In the genomic region with DNA sequence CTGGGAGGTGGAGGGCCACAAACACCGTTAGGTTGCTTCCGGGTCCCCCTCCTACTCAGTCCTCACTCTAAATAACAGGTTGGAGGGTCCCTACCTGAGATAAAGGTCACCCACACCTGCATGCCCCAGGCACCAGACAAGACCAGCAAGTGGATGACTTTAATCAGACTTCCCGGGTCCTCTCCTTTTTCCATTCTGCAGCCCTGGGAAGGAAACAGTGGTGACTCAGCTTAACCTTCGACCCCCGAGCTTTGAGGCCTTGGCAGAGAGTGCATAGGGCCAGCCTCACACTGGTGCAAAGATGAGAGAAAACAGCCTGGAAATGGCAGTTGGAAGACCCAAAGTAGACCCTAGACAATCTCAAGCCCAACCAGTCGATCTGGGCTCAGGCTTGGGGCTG, we compare ENCODE assay signal across 8 mouse cellular contexts. TPM values are rescaled to one million over a fixed set of nuclear protein-coding genes. Genes with fewer than 3 reads are reported as not detected.
A peak's percentile ranks its signal among the peaks of the same experiment; 100 is the strongest.
DNase-seq lines count a peak whose midpoint lies in the region; ATAC-seq and TF ChIP-seq lines count a peak whose summit lies in the region.

No protein-coding gene starts in this region.

- H3K4me1 ChIP-seq in testis, adult 2 months (ENCODE audit: control insufficient read depth, insufficient read depth, low read length) = peaks cover 9% of the 10 kb centered on the region
- H3K4me1 ChIP-seq in heart, postnatal 0 days (ENCODE audit: control insufficient read depth, insufficient read depth) = peaks cover 24% of the 10 kb centered on the region
- H3K4me1 ChIP-seq in limb, embryonic 12.5 days (replicated peaks) = peaks cover 11% of the 10 kb centered on the region
- H3K4me1 ChIP-seq in midbrain, embryonic 16.5 days (ENCODE audit: control insufficient read depth, insufficient read depth, low read length) = peaks cover 11% of the 10 kb centered on the region

- no peak for TF ChIP-seq POLR2A in testis, adult 2 months (IDR thresholded peaks at IDR 0.05; ENCODE audit: control insufficient read depth, low read depth, low read length)

- 0 out of 2 replicates have a peak overlapping the region, but pooled peaks have one; percentile 18 for H3K27ac ChIP-seq in testis, adult 2 months (ENCODE audit: control insufficient read depth, insufficient read depth, low read depth, low read length)
- 0 out of 2 replicates have a peak overlapping the region, but pooled peaks have one; percentile 11 for H3K27ac ChIP-seq in heart, postnatal 0 days (ENCODE audit: low read depth)
- no peak overlapping the region for H3K27ac ChIP-seq in limb, embryonic 12.5 days
- H3K27ac ChIP-seq in midbrain, embryonic 16.5 days (ENCODE audit: low read length) = peak overlapping the region; percentile 77; the same call in 1 of the 2 replicates

- ATAC-seq in heart, postnatal 0 days (ENCODE audit: insufficient read depth, low read depth) = no peak
- ATAC-seq in limb, embryonic 12.5 days (ENCODE audit: insufficient number of reproducible peaks, insufficient read depth, low FRiP score, low TSS enrichment, low read depth) = no peak
- no peak for ATAC-seq in midbrain, embryonic 16.5 days
- no peak for ATAC-seq in monocyte, adult 5-6 weeks (replicated peaks; ENCODE audit: insufficient number of reproducible peaks, low FRiP score, low TSS enrichment, poor library complexity, severe bottlenecking)

- TF ChIP-seq EP300 in heart, postnatal 0 days (IDR thresholded peaks at IDR 0.05; ENCODE audit: low read depth) = no peak

- TF ChIP-seq CTCF in testis, adult 2 months (IDR thresholded peaks at IDR 0.05; ENCODE audit: control insufficient read depth, insufficient read depth, insufficient replicate concordance, low read depth, low read length) = no peak
- no peak for TF ChIP-seq CTCF in heart, postnatal 0 days (IDR thresholded peaks at IDR 0.05; ENCODE audit: low read depth)

- peak overlapping the region; percentile 67; the same call in 1 of the 2 replicates for H3K9ac ChIP-seq in heart, postnatal 0 days (replicated peaks; ENCODE audit: low read depth, low read length)
- H3K9ac ChIP-seq in limb, embryonic 12.5 days (replicated peaks) = peak overlapping the region; percentile 23; the same call in 1 of the 2 replicates
- H3K9ac ChIP-seq in midbrain, embryonic 16.5 days (ENCODE audit: low read depth, low read length) = peak overlapping the region; percentile 69

- DNase-seq in testis, postnatal 14 days (ENCODE audit: low spot score) = no peak
- no peak for DNase-seq in heart, postnatal 0 days (ENCODE audit: low spot score)
- no peak for DNase-seq in ovary, postnatal 36 days (ENCODE audit: low spot score)
- DNase-seq in natural killer cell, adult 2 months (ENCODE audit: low spot score in 2 of 2) = no peak

- no peaks in the 10 kb centered on the region for H3K27me3 ChIP-seq in testis, adult 2 months (ENCODE audit: control insufficient read depth, insufficient read depth, low read length)
- no peaks in the 10 kb centered on the region for H3K27me3 ChIP-seq in heart, postnatal 0 days (ENCODE audit: control insufficient read depth, insufficient read depth, low read length)
- no peaks in the 10 kb centered on the region for H3K27me3 ChIP-seq in limb, embryonic 12.5 days
- no peaks in the 10 kb centered on the region for H3K27me3 ChIP-seq in midbrain, embryonic 16.5 days (ENCODE audit: control insufficient read depth, insufficient read depth, low read depth, low read length)

- peak overlapping the region; percentile 94 for H3K4me3 ChIP-seq in testis, adult 2 months (ENCODE audit: control insufficient read depth, low read depth, low read length)
- no peak overlapping the region for H3K4me3 ChIP-seq in heart, postnatal 0 days (ENCODE audit: low read depth, low read length)
- H3K4me3 ChIP-seq in limb, embryonic 12.5 days (replicated peaks) = peak overlapping the region; percentile 56
- H3K4me3 ChIP-seq in midbrain, embryonic 16.5 days (ENCODE audit: low read depth, low read length) = peak overlapping the region; percentile 51

- WGBS in heart, postnatal 0 days = 68% methylated on average over 6 of the region's 6 CpGs
- 76% methylated on average over 6 of the region's 6 CpGs for WGBS in limb, embryonic 12.5 days
- WGBS in midbrain, embryonic 16.5 days = 81% methylated on average over 6 of the region's 6 CpGs

- H3K9me3 ChIP-seq in heart, postnatal 0 days (replicated peaks; ENCODE audit: control insufficient read depth, low read length) = no peaks in the 10 kb centered on the region
- no peaks in the 10 kb centered on the region for H3K9me3 ChIP-seq in limb, embryonic 12.5 days
- H3K9me3 ChIP-seq in midbrain, embryonic 16.5 days (replicated peaks; ENCODE audit: control insufficient read depth, low read length, poor library complexity, severe bottlenecking) = no peaks in the 10 kb centered on the region

- no peaks in the 10 kb centered on the region for H3K36me3 ChIP-seq in testis, adult 2 months (ENCODE audit: control insufficient read depth, insufficient read depth, low read length)
- no peaks in the 10 kb centered on the region for H3K36me3 ChIP-seq in heart, postnatal 0 days (replicated peaks; ENCODE audit: control insufficient read depth, insufficient read depth, low read length)
- H3K36me3 ChIP-seq in limb, embryonic 12.5 days = peaks cover 20% of the 10 kb centered on the region
- H3K36me3 ChIP-seq in midbrain, embryonic 16.5 days (ENCODE audit: control insufficient read depth, insufficient read depth, low read length) = no peaks in the 10 kb centered on the region

- H3K4me2 ChIP-seq in heart, postnatal 0 days (ENCODE audit: low read depth, low read length) = peak overlapping the region; percentile 77
- peak overlapping the region; percentile 68 for H3K4me2 ChIP-seq in limb, embryonic 12.5 days
- H3K4me2 ChIP-seq in midbrain, embryonic 16.5 days (ENCODE audit: low read length) = peak overlapping the region; percentile 67

RNA-seq across cellular contexts. Expression of a gene that starts 1.1 kb away (rescaled TPM):
- polyA plus RNA-seq in testis, adult 2 months (2012; rRNA removed) = 72.0 and 74.9 TPM in 2 replicates
- 0.88 TPM in 1 of 2 replicates, not detected in the other for total RNA-seq in heart, postnatal 0 days (2014; rRNA removed; ENCODE audit: low replicate concordance)
- 0.77 and 0.97 TPM in 2 replicates for polyA plus RNA-seq in heart, postnatal 0 days (2015; fragmentation: Nextera tagmentation; extraction: Ambion mirVana)
- 5.2 and 5.7 TPM in 2 replicates for polyA plus RNA-seq in limb, embryonic 12.5 days (2016; fragmentation: Nextera tagmentation; extraction: Ambion mirVana)
- 11.6 and 12.7 TPM in 2 replicates for polyA plus RNA-seq in midbrain, embryonic 16.5 days (2015; fragmentation: Nextera tagmentation; extraction: Ambion mirVana)
- 0.21 TPM in 1 of 3 replicates, not detected in the others for total RNA-seq in monocyte, adult 5-6 weeks (2017)

RNA-seq across cellular contexts. Expression of a gene that starts 1.2 kb away (rescaled TPM):
- polyA plus RNA-seq in testis, adult 2 months (2012; rRNA removed) = 296 and 312 TPM in 2 replicates
- 52.6 and 53.9 TPM in 2 replicates for total RNA-seq in heart, postnatal 0 days (2014; rRNA removed; ENCODE audit: low replicate concordance)
- polyA plus RNA-seq in heart, postnatal 0 days (2015; fragmentation: Nextera tagmentation; extraction: Ambion mirVana) = 44.8 and 47.2 TPM in 2 replicates
- polyA plus RNA-seq in limb, embryonic 12.5 days (2016; fragmentation: Nextera tagmentation; extraction: Ambion mirVana) = 33.4 and 39.4 TPM in 2 replicates
- polyA plus RNA-seq in midbrain, embryonic 16.5 days (2015; fragmentation: Nextera tagmentation; extraction: Ambion mirVana) = 45.5 and 47.2 TPM in 2 replicates
- total RNA-seq in monocyte, adult 5-6 weeks (2017) = 1.1 to 5.0 TPM (median 4.0 TPM) in 3 replicates

RNA-seq across cellular contexts. Expression of a gene that starts 8.2 kb away (rescaled TPM):
- polyA plus RNA-seq in testis, adult 2 months (2012; rRNA removed) = 21.2 and 22.7 TPM in 2 replicates
- 8.9 and 11.2 TPM in 2 replicates for total RNA-seq in heart, postnatal 0 days (2014; rRNA removed; ENCODE audit: low replicate concordance)
- 7.7 and 7.9 TPM in 2 replicates for polyA plus RNA-seq in heart, postnatal 0 days (2015; fragmentation: Nextera tagmentation; extraction: Ambion mirVana)
- polyA plus RNA-seq in limb, embryonic 12.5 days (2016; fragmentation: Nextera tagmentation; extraction: Ambion mirVana) = 7.3 and 8.8 TPM in 2 replicates
- 16.1 and 19.9 TPM in 2 replicates for polyA plus RNA-seq in midbrain, embryonic 16.5 days (2015; fragmentation: Nextera tagmentation; extraction: Ambion mirVana)
- 8.4 to 22.7 TPM (median 18.5 TPM) in 3 replicates for total RNA-seq in monocyte, adult 5-6 weeks (2017)

RNA-seq across cellular contexts. Expression of a gene that starts 10.7 kb away (rescaled TPM):
- polyA plus RNA-seq in testis, adult 2 months (2012; rRNA removed) = 33.3 and 39.3 TPM in 2 replicates
- total RNA-seq in heart, postnatal 0 days (2014; rRNA removed; ENCODE audit: low replicate concordance) = 2.6 and 6.4 TPM in 2 replicates
- 0.86 and 1.4 TPM in 2 replicates for polyA plus RNA-seq in heart, postnatal 0 days (2015; fragmentation: Nextera tagmentation; extraction: Ambion mirVana)
- 9.3 and 11.9 TPM in 2 replicates for polyA plus RNA-seq in limb, embryonic 12.5 days (2016; fragmentation: Nextera tagmentation; extraction: Ambion mirVana)
- polyA plus RNA-seq in midbrain, embryonic 16.5 days (2015; fragmentation: Nextera tagmentation; extraction: Ambion mirVana) = 112 and 115 TPM in 2 replicates
- total RNA-seq in monocyte, adult 5-6 weeks (2017) = 0.58 TPM in 1 of 3 replicates, not detected in the others

RNA-seq across cellular contexts. Expression of a gene that starts 29.4 kb away (rescaled TPM):
- polyA plus RNA-seq in testis, adult 2 months (2012; rRNA removed) = 4.7 and 5.1 TPM in 2 replicates
- total RNA-seq in heart, postnatal 0 days (2014; rRNA removed; ENCODE audit: low replicate concordance) = 14.3 and 19.5 TPM in 2 replicates
- polyA plus RNA-seq in heart, postnatal 0 days (2015; fragmentation: Nextera tagmentation; extraction: Ambion mirVana) = 4.6 and 5.1 TPM in 2 replicates
- 7.3 and 7.4 TPM in 2 replicates for polyA plus RNA-seq in limb, embryonic 12.5 days (2016; fragmentation: Nextera tagmentation; extraction: Ambion mirVana)
- 9.5 and 10.5 TPM in 2 replicates for polyA plus RNA-seq in midbrain, embryonic 16.5 days (2015; fragmentation: Nextera tagmentation; extraction: Ambion mirVana)
- total RNA-seq in monocyte, adult 5-6 weeks (2017) = 2.2 to 5.5 TPM (median 2.5 TPM) in 3 replicates
